Mouse (Mus musculus): ENCODE measurements at regions not wholly inside any gene's neighbourhood (a gene's known extent, or its start where the extent isn't known, plus 50 kb on each side); places are given as distances from the start of the nearest gene placed in this dataset.
A peak's percentile ranks its signal among the peaks of the same experiment; 100 is the strongest.

GRCm38 (mm10) chr17:29439992-29440391 lies 50.6 kb upstream of the Pim1 start:
- H3K27ac ChIP-seq (ENCODE audit: low read length), result 0 out of 2 replicates have a peak overlapping the region, but pooled peaks have one; percentile 4

GRCm38 (mm10) chr17:29440490-29440889 lies 50.1 kb upstream of the Pim1 start:
- no peak for TF ChIP-seq EP300 (IDR thresholded peaks at IDR 0.05)
- no peak for TF ChIP-seq CTCF (IDR thresholded peaks at IDR 0.05)
- H3K9me3 ChIP-seq (ENCODE audit: low read length), result no peaks in the 10 kb centered on the region
- peaks cover 11% of the 10 kb centered on the region; the same call in 1 of the 2 replicates for H3K4me1 ChIP-seq (ENCODE audit: insufficient read depth, low read depth, low read length)
- H3K27ac ChIP-seq (ENCODE audit: low read length), result peak overlapping the region; percentile 14; the same call in 1 of the 2 replicates
- H3K36me3 ChIP-seq (ENCODE audit: insufficient read depth, low read length), result no peaks in the 10 kb centered on the region
- no peak overlapping the region for H3K4me3 ChIP-seq (ENCODE audit: low read depth, low read length)
- DNase-seq (ENCODE audit: low spot score) (no peak), ATAC-seq (no peak)
- H3K9ac ChIP-seq (replicated peaks; ENCODE audit: low read depth), result no peak overlapping the region
- no peak overlapping the region for H3K4me2 ChIP-seq (replicated peaks; ENCODE audit: low read depth, low read length)
- no peaks in the 10 kb centered on the region for H3K27me3 ChIP-seq (replicated peaks; ENCODE audit: insufficient read depth, low read length)

More at GRCm38 (mm10) chr17:29439992-29440391, 50.6 kb upstream of the Pim1 start:
- DNase-seq (ENCODE audit: low spot score) (peak; percentile 61), ATAC-seq (peak; percentile 17)
- no peak overlapping the region for H3K4me2 ChIP-seq (replicated peaks; ENCODE audit: low read depth, low read length)
- peaks cover 11% of the 10 kb centered on the region; the same call in 1 of the 2 replicates for H3K4me1 ChIP-seq (ENCODE audit: insufficient read depth, low read depth, low read length)
- no peaks in the 10 kb centered on the region for H3K9me3 ChIP-seq (ENCODE audit: low read length)
- no peaks in the 10 kb centered on the region for H3K36me3 ChIP-seq (ENCODE audit: insufficient read depth, low read length)
- 54% methylated on average over 4 of the region's 4 CpGs for WGBS
- TF ChIP-seq CTCF (IDR thresholded peaks at IDR 0.05), result no peak
- peak; percentile 61 for TF ChIP-seq EP300 (IDR thresholded peaks at IDR 0.05)
- no peaks in the 10 kb centered on the region for H3K27me3 ChIP-seq (replicated peaks; ENCODE audit: insufficient read depth, low read length)
- H3K9ac ChIP-seq (replicated peaks; ENCODE audit: low read depth), result no peak overlapping the region
- H3K4me3 ChIP-seq (ENCODE audit: low read depth, low read length), result no peak overlapping the region

Measured in lung, postnatal 0 days (tissue).